In genomic region chr17:74159443-74159894, GRCm38 (mm10) we compare ENCODE assay signal across 8 mouse cellular contexts.
DNase-seq lines count a peak whose midpoint lies in the region; ATAC-seq lines count a peak whose summit lies in the region.

No protein-coding gene starts in this region.

- peak overlapping the region; percentile 68 for H3K9ac ChIP-seq in intestine, embryonic 16.5 days (ENCODE audit: low read depth, low read length)
- H3K9ac ChIP-seq in neural tube, embryonic 13.5 days, result peak overlapping the region; percentile 61

- no peaks in the 10 kb centered on the region for H3K27me3 ChIP-seq in intestine, embryonic 16.5 days (replicated peaks; ENCODE audit: control insufficient read depth, insufficient read depth, low read length)
- no peaks in the 10 kb centered on the region for H3K27me3 ChIP-seq in neural tube, embryonic 13.5 days

- H3K4me3 ChIP-seq in intestine, embryonic 16.5 days (ENCODE audit: low read length), result peak overlapping the region; percentile 46
- peak overlapping the region; percentile 37 for H3K4me3 ChIP-seq in neural tube, embryonic 13.5 days

- DNase-seq in 416B (ENCODE audit: low read depth) (peak; percentile 88), MN1 (ENCODE audit: low spot score) (peak; percentile 84)
- DNase-seq in embryo, embryonic 11.5 days (ENCODE audit: low read depth, low spot score), result peak; percentile 51
- peak; percentile 97 for DNase-seq in heart, adult 11 months
- DNase-seq in lung, adult 18-20 months, result peak; percentile 73 to 78
- peak; percentile 86 for DNase-seq in thymus, postnatal 14 days

- H3K9me3 ChIP-seq in intestine, embryonic 16.5 days (ENCODE audit: control insufficient read depth, low read length), result no peaks in the 10 kb centered on the region
- no peaks in the 10 kb centered on the region for H3K9me3 ChIP-seq in neural tube, embryonic 13.5 days

- H3K36me3 ChIP-seq in intestine, embryonic 16.5 days (ENCODE audit: control insufficient read depth, insufficient read depth, low read length), result no peaks in the 10 kb centered on the region
- H3K36me3 ChIP-seq in neural tube, embryonic 13.5 days, result no peaks in the 10 kb centered on the region

- H3K4me2 ChIP-seq in intestine, embryonic 16.5 days (ENCODE audit: low read depth, low read length), result peak overlapping the region; percentile 73
- H3K4me2 ChIP-seq in neural tube, embryonic 13.5 days, result peak overlapping the region; percentile 60

- ATAC-seq in intestine, embryonic 16.5 days, result peak; percentile 99
- ATAC-seq in neural tube, embryonic 13.5 days (ENCODE audit: low read depth), result peak; percentile 94

- 0% methylated on average over 9 of the region's 9 CpGs for WGBS in intestine, embryonic 16.5 days
- WGBS in neural tube, embryonic 13.5 days, result 1% methylated on average over 9 of the region's 9 CpGs

- H3K4me1 ChIP-seq in intestine, embryonic 16.5 days (ENCODE audit: control insufficient read depth, insufficient read depth, low read length), result 0 out of 2 replicates have a peak, but pooled peaks cover 3% of the 10 kb centered on the region
- peaks cover 4% of the 10 kb centered on the region for H3K4me1 ChIP-seq in neural tube, embryonic 13.5 days (replicated peaks)

- H3K27ac ChIP-seq in intestine, embryonic 16.5 days (ENCODE audit: low read length), result no peak overlapping the region
- peak overlapping the region; percentile 61; the same call in 1 of the 2 replicates for H3K27ac ChIP-seq in neural tube, embryonic 13.5 days (replicated peaks)
